Mouse (Mus musculus): Measurements from ENCODE around the gene Fam172a.

Fam172a gene

DNA sequence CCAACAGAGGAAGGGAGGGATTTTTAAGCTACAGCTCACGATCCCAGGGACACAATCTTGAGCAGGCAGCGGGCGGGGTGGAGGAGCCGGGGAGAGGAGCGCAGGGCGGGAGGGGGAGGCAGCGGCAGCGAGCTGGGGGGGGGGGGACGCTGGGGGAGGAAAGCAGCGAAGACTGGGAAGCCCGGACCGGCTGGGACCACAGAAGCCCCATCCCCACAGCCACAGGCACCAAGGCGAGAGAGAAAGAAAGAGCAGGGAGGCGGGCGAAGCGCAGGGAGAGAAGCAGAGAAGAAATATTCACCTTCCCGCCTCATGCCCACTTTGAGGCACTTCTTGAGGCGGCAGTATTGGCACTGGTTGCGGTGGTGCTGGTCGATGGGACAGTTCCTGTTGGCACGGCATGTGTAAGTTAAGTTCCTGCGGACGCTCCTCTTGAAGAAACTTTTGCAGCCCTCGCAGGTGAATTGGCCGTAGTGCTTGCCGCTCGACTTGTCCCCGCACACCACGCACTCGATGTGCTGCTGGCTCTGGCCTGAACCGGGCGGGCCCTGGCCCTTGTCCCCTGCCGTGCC, 496.1 kb downstream of the Fam172a start:
- DNase-seq (ENCODE audit: inconsistent age in 2 of 2, low spot score in 1 of 2): peak; percentile 47 to 92

DNA sequence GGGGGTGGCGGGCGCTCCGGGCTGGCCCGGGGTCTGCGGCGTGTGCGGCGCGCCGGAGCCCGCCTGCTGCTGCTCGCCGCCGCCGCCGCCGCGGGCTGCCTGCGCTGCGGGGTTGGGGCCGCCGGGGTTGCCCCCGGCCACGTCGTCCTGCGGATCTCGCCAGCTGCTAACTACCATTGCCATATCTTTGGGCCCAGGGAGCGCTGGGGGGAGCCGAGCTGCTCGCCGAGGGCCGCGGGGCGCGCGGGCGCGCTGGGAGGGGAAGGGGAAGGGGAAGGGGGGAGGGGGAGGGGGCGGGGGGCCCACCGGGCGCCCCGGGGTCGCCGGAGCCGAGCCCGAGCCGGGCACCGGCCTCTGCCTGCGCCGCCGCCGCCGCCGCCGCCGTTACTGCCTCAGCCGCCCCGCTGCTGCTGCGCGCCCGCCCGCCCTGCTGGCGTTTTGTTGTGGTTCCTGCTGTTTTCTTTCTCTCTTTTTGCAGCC, 496.6 kb downstream of the Fam172a start:
- DNase-seq (ENCODE audit: inconsistent age in 2 of 2, low spot score in 1 of 2): peak; percentile 66 to 80

DNA sequence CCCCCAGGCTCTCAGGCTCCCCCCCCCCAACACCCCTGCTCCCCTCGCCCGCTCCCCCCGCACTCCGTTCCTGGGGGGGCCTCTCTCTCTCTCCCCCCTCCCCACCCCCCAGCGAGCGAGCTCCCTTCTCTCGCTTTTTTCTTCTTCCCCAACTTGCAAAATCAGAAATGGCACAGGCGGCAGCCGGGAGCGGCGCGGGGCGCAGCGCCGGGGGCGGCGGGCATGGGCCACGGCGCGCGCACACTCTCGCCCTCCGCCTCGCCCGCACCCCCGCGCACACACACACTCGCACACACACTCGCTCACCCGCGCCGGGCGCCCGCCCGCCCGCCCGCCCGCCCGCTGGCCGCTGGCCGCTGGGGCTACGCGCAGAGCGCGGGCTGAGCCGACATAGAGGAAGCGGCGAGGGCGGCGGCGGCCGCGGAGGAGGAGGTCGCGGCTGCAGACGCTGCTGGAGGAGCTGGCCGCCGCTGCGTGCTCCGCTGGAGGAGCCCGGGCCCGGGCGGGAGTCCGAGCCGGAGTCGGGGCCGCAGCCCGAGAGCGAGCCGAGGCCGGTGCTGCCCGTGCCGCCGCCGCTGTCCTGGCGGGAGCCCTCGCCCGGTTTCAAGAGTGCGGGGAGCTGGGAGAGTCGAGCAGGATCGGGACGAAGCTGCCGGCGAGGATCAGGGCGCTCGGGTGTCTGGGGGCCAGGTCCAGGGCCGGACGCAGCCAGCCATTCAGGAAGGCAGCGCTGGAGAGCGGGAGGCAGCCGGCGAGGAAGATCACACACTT, 497.2 kb downstream of the Fam172a start:
- DNase-seq (ENCODE audit: inconsistent age in 2 of 2, low spot score in 1 of 2): peak; percentile 68 to 89

DNA sequence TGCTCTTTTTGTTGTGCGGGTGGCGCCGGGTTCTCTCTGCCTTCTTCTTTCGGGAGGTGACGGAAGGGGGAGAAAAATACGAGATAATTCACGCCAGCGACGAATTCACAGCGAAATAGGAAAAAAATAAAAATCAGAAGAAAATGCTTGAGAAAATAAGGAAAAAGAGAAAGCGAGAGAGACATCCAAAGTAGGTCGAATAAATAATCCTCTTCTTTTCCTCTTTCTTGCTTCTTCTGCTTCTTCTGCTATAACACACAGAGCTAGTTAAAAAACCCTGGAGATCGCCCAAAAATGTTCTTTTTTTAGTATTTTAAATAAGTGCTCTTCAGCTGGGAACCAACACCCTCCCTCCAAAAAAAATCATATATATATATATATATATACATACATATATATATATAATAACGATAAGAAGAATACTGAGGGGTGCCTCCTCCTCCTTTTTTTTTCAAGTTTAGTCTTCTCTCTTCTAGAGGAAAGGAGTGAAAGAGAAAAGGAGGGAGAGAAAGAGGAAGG, 497.9 kb downstream of the Fam172a start, which contains the start of gene Nr2f1:
Gene Nr2f1, minus strand, starts transcription at position 116 of the 519 bp plus-strand sequence.
- DNase-seq (ENCODE audit: inconsistent age in 2 of 2, low spot score in 1 of 2): peak in 1 of 2 experiments; percentile 41

DNA sequence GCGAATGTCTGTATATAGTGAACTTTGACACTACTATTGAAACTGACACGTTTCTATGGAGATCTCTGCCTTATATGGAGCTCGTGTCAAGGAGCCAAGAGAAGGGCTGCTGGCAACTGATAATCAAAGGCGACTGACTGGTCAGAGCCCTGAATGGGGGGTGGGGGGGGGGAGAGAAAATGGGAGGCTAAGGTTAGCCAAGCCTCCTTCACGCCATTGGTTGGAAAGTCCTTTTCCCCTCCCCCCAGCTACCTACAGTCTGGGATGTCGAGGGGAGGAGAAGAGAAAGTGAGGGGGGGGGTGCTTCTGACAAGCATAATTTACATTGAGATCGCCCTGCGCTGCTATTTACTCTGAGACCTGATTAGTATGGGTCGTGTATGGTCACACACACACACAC, 498.6 kb downstream of the Fam172a start:
- peak; percentile 77 to 89 for DNase-seq (ENCODE audit: inconsistent age in 2 of 2, low spot score in 1 of 2)

DNA sequence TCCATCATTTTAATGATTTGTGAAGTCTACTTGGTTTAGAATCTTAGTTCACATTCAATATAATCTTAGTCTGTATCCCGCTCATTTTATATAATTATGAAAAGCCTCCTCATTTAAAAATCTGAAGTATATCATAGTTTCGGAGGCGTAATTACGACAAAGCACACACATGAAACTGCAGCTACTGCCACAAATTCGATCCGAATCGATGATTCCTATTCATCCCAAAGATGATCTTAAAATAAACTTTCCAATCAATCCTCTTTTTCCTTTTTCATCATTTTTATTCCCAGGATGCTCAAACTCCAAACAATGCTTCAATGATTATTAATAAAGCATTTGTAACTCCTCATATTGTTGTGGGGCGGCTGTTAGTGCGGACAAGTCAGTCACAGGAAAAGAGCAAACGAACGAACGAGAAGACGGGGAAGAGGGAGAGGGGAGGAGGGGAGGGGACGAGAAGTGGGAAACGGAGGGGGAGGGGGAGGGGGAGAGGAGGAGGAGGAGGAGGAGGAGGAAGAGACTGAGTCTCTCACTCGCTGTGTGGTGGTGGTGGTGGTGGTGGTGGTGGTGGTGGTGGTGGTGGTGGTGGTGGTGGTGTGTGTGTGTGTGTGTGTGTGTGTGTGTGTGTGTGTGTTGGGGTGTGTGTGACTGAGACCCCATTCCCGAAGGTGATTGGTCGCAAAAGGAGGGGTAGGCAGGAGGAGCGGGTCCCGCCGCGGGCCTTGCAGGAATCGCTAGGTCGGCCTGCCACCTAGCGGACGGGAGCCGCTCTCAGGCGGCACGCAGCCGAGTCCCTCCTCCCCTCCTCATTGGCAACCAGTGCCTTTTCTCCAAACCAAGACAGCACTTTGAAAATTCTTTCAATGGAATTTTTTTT, 499.4 kb downstream of the Fam172a start:
- DNase-seq (ENCODE audit: inconsistent age in 2 of 2, low spot score in 1 of 2): peak; percentile 95 to 96

DNA sequence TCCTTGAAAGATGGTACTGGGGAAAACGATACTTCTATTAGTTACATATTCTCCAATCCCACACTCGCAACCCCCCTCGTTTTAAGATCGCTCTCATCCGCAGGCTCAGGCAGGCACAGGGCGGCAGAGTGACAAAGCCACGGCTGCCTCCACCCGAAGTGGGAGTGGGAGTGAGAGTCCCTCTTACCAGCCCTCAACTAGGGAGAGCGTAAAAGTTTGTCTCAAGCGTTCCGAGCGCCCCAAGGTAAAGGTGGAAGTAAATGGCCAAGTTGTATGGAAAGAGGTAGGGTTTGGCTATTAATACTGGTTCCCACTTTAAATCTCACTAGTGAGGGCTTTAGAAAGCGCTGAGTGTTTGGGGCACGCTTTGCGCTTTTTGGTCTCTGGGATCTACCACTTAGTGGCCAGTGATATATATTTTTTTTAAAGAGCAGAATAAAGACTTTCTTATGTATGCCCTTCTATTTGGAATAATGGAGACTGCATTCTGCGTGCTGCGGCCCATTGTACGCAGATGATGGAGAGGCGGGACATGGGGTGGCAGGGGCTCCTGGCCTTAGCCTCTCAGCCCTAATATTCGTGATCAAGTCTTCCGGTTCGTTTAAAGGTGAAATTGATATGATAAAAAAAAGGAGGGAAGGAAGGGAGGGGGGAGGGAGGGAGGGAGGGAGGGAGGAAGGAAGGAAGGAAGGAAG, 500.2 kb downstream of the Fam172a start:
- peak; percentile 32 to 76 for DNase-seq (ENCODE audit: inconsistent age in 2 of 2, low spot score in 1 of 2)

DNA sequence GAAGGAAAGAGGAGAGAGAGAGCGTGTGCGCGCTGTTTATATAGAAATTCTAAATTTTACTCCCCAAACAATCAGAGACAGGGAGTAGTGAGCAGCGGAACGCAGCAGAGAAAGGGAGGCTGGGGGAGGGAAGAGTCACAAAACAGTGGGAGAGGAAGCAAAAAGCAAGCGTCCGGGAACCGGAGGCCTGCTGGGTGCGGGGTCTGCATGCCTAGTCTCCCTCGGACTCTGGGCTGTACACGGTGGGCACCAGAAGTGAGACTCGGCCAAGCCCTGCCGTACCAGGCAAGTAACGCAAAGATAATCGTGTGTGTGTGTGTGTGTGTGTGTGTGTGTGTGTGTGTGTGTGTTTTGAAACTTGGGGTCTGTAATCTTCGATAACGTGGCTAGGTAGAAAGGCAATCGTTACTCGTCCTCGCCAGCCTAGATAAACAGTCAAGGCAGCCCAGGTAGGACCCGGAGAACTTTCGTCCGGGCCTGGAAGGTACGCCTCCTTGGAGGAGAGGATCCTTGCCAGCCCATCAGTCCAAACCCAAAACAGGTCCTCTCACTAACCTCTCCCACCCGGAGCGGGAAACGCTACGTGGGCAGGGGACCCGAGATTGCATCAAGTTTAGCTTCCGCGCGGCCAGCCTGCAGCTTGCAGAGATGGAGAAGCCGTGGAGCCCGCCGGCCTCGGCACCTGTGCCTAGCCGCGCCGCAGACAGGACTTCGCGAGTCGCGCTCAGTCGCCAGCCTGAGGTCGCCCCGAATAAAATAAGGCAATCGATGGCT, 500.9 kb downstream of the Fam172a start:
- peak; percentile 75 to 91 for DNase-seq (ENCODE audit: inconsistent age in 2 of 2, low spot score in 1 of 2)

DNA sequence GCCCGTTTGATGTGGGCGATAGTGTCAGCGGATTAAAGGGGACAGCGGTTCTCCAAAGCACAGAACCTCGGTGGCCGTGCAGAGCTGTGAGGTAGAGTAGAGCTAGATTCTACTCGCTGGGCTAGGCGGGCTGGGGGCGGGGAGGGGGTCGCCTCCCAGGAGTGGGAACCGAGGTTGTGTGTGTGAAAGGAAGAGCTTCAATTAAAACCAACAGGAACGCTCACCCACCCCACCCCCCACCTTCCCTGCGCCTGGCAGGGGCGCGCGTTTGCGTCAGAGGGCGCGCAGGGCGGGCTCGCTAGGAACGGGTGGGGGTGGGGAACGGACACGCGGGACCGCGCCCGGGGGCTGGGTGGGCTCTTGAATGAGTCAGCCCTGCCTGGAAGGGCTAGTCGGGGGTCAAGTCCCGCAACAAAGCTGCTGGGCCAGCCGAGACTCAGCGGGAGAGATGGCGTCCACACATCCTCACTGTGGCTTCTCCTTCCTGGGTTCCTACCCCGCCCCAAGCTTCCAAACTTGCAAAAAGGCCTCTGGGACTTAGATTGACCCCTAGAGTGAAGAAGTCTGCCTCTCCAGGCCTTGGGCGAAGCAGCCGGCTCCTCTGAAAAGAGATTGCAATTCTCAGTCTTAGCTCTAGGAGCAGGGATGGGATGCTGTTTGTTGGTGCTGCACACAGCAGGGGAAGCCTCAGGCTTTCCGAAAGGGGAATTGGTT, 501.7 kb downstream of the Fam172a start:
- DNase-seq (ENCODE audit: inconsistent age in 2 of 2, low spot score in 1 of 2): peak; percentile 82 to 94

DNA sequence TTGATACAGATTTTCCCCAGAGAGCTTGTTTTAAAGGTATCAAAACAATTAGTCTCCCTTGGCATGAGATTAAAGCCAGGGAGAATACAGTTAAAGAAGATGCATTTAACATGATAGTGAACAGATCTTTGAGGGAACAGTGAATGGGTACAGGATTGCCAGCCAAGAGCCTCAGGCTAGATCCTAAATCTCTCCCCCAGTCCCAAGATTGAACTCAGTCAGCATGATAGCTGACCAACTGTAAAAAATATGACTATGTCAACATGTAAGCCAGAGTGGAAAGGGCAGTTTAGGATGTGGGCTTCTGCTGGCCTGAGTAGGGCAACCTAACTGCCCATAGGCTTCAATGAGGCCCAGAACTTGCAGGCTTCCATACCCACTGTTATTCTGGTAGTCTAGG, 503.6 kb downstream of the Fam172a start:
- DNase-seq (ENCODE audit: inconsistent age in 2 of 2, low spot score in 1 of 2): peak in 1 of 2 experiments; percentile 75

DNA sequence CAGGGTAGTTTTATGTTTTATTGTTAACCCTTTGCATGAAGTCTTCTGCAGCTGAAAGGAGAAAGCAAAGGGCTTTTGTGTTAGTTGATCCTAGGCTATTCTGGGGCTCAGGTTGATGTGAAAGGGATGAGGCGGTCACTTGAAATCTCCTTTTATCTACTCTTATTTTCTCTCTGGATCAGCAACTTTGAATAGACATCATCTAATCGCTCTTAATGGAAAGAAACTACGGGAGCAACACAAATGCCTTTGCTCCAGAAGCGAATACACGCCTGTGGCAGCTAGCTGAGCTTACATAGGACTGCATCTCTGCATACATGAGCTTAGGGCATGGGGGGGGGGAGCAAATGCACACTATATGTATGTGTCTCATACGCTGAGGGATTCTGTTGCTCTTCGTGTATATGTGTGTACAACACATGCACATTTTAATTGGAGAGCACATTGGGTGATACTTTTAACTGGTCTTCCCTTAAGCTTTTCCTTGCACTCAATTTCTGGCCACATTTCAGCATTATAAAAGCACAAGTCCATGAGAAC, 505.1 kb downstream of the Fam172a start:
- DNase-seq (ENCODE audit: inconsistent age in 2 of 2, low spot score in 1 of 2): peak in 1 of 2 experiments; percentile 70

DNA sequence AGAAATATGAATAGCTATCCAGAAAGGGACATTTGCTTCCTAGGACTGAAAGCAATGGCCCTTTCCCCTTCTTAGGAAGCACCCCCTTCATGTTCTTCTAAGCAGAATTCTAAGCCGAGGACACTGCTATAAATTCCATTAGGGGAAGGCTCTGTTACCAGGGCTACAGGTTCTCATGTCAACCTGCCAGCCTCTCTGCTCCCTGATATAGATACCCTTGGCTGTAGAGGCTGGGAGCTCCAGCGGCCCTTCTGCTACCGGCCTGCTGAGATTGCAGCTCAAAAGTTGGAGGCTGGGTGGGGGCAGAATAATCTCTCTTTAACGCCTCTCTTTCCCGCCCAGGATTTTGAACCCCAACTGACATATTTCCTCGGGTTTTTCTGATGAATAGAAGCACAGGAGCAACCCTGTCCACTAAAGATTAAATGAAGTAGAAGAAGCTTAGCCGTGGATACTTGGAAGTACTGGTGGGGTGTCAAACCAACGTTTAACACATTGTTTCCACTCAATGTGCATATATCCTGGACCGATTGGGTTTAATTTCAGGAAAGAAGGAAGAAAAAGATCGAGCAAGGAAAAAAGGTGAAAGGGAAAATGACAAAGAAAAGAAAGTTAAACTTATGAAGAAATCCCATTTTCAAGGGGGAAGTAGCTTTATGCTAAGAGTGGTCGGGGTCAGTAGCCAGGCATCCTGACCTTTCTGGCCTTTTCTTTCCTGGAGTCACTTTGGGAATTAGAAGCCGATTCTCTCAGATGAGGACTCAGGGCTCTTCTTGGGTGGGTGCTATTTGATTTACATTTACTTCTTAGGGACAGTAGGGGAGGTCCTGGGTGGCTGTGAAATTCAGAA, 506.2 kb downstream of the Fam172a start:
- DNase-seq (ENCODE audit: inconsistent age in 2 of 2, low spot score in 1 of 2): peak in 1 of 2 experiments; percentile 77

DNA sequence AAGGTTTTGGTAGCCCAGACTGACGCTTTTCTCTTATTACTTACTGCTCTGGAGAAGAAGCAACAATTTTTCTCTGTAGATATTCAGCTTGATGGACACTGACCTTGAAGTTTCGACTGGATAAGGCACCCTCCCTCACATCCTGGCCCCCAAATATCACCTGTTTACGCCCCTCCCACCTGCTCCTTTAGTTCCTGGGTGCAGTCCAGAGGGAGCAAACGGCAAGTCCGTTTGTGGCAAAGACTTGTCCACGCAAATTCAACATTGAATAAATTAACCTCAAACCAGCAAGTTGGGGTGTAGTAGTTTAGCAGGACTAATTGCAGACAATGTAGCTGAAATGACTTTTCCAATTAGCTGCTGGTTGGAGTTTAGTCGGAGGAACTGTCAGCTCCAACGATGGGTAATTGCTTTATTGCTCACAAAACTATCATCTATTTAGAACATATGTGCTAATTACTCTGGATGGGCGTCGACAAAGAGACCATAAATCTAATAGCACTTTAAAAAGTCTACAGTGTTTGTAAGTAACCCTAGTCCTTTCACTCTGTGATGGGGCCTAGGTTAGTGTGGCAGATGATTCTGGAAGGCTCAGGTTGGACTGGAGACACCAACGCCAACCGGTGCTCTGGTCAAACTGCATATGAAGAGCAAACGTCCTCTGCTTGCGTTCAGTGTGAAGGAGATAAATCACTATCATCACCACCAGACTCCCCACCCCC, 507.0 kb downstream of the Fam172a start:
- peak in 1 of 2 experiments; percentile 42 for DNase-seq (ENCODE audit: inconsistent age in 2 of 2, low spot score in 1 of 2)

DNA sequence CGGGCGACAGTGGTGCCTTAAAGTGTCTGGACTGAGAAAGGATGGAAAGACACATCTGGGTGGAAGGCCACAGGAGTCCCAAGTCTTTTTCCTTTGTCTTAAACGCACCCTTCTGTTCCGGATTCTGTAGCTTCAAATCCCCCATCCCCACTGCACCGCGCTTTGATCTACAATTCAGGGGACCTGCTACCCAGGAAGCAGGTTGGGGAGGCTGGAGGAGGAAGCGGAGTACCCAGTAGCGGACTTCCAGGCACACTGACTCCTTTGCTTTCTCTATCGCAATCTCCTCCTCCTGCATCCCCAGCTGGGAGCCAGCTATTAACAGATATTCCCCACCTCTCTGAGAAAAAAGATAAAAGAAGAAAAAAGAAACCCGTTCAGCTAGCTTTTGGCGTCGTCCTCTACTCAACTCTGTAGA, 507.8 kb downstream of the Fam172a start:
- peak in 1 of 2 experiments; percentile 66 for DNase-seq (ENCODE audit: inconsistent age in 2 of 2, low spot score in 1 of 2)

DNA sequence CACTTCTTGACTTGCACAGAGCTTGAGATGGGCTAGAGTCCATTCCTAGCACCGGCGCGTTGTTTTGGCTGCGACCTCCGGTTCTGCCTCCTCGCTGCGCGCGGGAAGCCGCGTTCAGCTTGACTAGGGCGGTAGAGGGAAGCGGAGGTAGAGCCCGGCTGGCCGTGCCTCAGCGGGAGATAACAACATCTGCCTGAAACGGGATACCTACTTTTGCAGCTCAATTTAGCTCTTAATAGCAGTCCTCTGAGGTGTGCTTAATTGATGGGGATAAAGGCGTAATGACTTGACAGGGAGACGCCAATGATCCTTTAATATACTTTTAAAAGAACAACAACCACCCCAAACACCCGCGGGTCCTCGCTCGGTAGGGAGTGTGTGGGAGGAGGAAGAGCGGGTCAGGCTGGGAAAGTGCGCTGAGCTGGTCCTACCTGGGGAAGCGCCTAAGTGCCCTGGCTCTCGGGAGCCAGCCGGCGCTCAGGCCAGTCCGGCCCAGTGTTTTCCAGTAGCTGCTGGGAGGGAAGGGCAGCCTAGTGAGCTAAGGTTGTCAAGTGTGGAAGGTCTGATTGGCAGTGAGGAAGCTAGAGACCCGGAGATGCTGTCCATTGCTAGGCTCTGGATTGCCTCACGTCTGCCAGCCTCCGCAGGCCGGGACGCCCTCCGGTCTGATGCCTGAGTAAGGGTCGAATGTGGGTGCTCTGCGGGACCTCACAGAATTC, 508.4 kb downstream of the Fam172a start:
- peak; percentile 61 to 88 for DNase-seq (ENCODE audit: inconsistent age in 2 of 2, low spot score in 1 of 2)

DNA sequence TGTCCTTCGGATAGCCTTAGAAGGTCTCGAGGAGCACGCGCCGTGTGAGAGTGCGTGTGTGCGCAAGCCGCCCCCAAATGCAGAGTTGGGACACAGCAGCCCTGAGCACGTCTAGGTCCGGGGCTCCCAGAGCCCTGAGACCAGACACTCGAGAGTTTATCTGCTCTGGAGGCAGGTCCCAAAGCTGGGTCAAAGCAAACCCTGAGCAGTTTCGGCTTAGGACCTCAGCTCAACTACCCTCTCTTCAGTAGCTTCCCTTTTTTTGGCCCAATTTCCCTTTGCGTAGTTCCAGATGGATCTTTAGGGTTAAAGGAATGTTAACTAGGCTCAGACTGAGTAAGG, 508.9 kb downstream of the Fam172a start:
- peak; percentile 51 to 87 for DNase-seq (ENCODE audit: inconsistent age in 2 of 2, low spot score in 1 of 2)
